Mouse (Mus musculus) brown adipose tissue, adult 24 weeks (tissue): ENCODE results near the gene Olfr480. TPM values are rescaled to one million over a fixed set of nuclear protein-coding genes. Genes with fewer than 3 reads are reported as not detected.

Source experiments
- H3K27ac ChIP-seq: fragments of 200-500 bp; replicated peaks from 2 replicates; pipeline ENCODE4 v1.5.1; 2012; ENCODE audit warnings: low read depth, mild to moderate bottlenecking, low read length
- H3K4me1 ChIP-seq: fragments of 200-500 bp; 2 replicates; pipeline ENCODE4 v1.6.1; 2012; ENCODE audit warnings: low read length, mixed read lengths; ENCODE audit not compliant: control insufficient read depth, insufficient read depth, insufficient read length
- H3K4me3 ChIP-seq: fragments of 200-500 bp; 2 replicates; pipeline ENCODE4 v1.5.1; 2012; ENCODE audit warnings: low read depth, mild to moderate bottlenecking, low read length, moderate library complexity; ENCODE audit not compliant: insufficient read depth
- polyA plus RNA-seq: library from polyadenylated mRNA; stranded (reverse); fragments of >200 nt; gene quantifications from 2 replicates; pipeline ENCODE4 v1.2.4, GENCODE M21; 2012; ENCODE audit not compliant: missing spikeins, insufficient read depth, insufficient read length

Gene Olfr480
- polyA plus RNA-seq = not detected in 2 replicates

GRCm38 (mm10) chr7:108067246-108067645, at the start of gene Olfr480:
Olfr480 (minus strand) TSS chr7:108067346.
- H3K27ac ChIP-seq = no peak within 1 kb of the TSS
- H3K4me3 ChIP-seq = no peak within 1 kb of the TSS
- H3K4me1 ChIP-seq = no peaks in the 10 kb centered on the region

GRCm38 (mm10) chr7:108100549-108100948, 33.4 kb upstream of the Olfr480 start, which contains the start of gene Olfr483:
Olfr483 (plus strand) TSS chr7:108100849.
- Histone ChIP-seq H3K4me3 (no peak within 1 kb of the TSS), H3K27ac (no peak within 1 kb of the TSS), H3K4me1 (no peaks in the 10 kb centered on the region)

GRCm38 (mm10) chr7:108097486-108097885, 30.3 kb upstream of the Olfr480 start, which contains the start of gene Olfr482:
Olfr482 (minus strand) TSS chr7:108097586.
- H3K27ac ChIP-seq = no peak within 1 kb of the TSS
- H3K4me1 ChIP-seq = no peaks in the 10 kb centered on the region
- no peak within 1 kb of the TSS for H3K4me3 ChIP-seq

- no peaks in the 10 kb centered on the region for H3K4me1 ChIP-seq
- no peak within 1 kb of the TSS for H3K27ac ChIP-seq
- H3K4me3 ChIP-seq = no peak within 1 kb of the TSS
Observed at GRCm38 (mm10) chr7:108079555-108079954, 12.4 kb upstream of the Olfr480 start, which contains the start of gene Olfr481. Olfr481 (plus strand) TSS chr7:108079855.

- Histone ChIP-seq H3K4me1 (no peaks in the 10 kb centered on the region), H3K27ac (no peak within 1 kb of the TSS), H3K4me3 (no peak within 1 kb of the TSS)
Observed at GRCm38 (mm10) chr7:108050393-108050792, 16.8 kb downstream of the Olfr480 start, which contains the start of gene Olfr479. Olfr479 (plus strand) TSS chr7:108050693.

- no peaks in the 10 kb centered on the region for H3K4me1 ChIP-seq
- H3K27ac ChIP-seq = no peak within 1 kb of the TSS
- no peak within 1 kb of the TSS for H3K4me3 ChIP-seq
Observed at GRCm38 (mm10) chr7:108033889-108034288, 33.3 kb downstream of the Olfr480 start, which contains the start of gene Olfr478. Olfr478 (minus strand) TSS chr7:108033989.

Other genes starting within 250 kb of the Olfr480 start
- gene Olfr469, start 241.8 kb downstream of the Olfr480 start, polyA plus RNA-seq = not detected in 2 replicates
- not detected in 2 replicates for gene Olfr470, start 219.9 kb downstream of the Olfr480 start, polyA plus RNA-seq
- not detected in 2 replicates for gene Olfr472, start 169.4 kb downstream of the Olfr480 start, polyA plus RNA-seq
- not detected in 2 replicates for gene Olfr473, start 136.9 kb downstream of the Olfr480 start, polyA plus RNA-seq
- not detected in 2 replicates for gene Olfr474, start 112.7 kb downstream of the Olfr480 start, polyA plus RNA-seq
- gene Olfr476, start 102.5 kb downstream of the Olfr480 start, polyA plus RNA-seq = not detected in 2 replicates
- not detected in 2 replicates for gene Olfr477, start 80.7 kb downstream of the Olfr480 start, polyA plus RNA-seq
- gene Olfr478, start 33.4 kb downstream of the Olfr480 start, polyA plus RNA-seq = not detected in 2 replicates
- gene Olfr479, start 16.7 kb downstream of the Olfr480 start, polyA plus RNA-seq = not detected in 2 replicates
- not detected in 2 replicates for gene Olfr481, start 12.5 kb upstream of the Olfr480 start, polyA plus RNA-seq
- not detected in 2 replicates for gene Olfr482, start 30.2 kb upstream of the Olfr480 start, polyA plus RNA-seq
- not detected in 2 replicates for gene Olfr483, start 33.5 kb upstream of the Olfr480 start, polyA plus RNA-seq
- not detected in 2 replicates for gene Olfr484, start 60.1 kb upstream of the Olfr480 start, polyA plus RNA-seq
- not detected in 2 replicates for gene Olfr485, start 92.5 kb upstream of the Olfr480 start, polyA plus RNA-seq
- not detected in 2 replicates for gene Olfr486, start 105.4 kb upstream of the Olfr480 start, polyA plus RNA-seq
- not detected in 2 replicates for gene Olfr487, start 147.3 kb upstream of the Olfr480 start, polyA plus RNA-seq
- not detected in 2 replicates for gene Olfr488, start 191.0 kb upstream of the Olfr480 start, polyA plus RNA-seq
- not detected in 2 replicates for gene Olfr490, start 221.6 kb upstream of the Olfr480 start, polyA plus RNA-seq
- gene Olfr491, start 246.1 kb upstream of the Olfr480 start, polyA plus RNA-seq = not detected in 2 replicates